Mouse (Mus musculus): Measurements from ENCODE around the gene AA467197.

DNA sequence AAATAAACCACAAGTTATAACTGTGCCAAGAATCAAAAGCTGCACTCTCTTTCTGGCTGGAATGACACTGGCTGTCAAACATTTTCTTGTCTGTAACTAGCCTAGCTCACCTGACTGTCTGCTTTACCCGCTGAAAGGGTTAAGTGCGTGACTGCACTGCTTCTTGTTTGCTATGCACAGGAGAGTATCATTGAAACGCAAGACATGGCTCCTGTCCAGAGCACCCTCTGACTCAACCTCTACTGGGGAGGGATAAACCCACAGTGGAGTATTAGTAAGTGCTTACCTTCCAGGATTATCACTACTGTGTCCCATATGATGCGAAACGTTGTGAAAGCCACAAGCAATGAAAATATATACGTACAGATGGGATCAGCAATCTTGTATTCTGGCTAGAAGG, 49.9 kb downstream of the AA467197 start:
- TF ChIP-seq CTCF (IDR thresholded peaks at IDR 0.05; ENCODE audit: borderline replicate concordance, insufficient read depth, low read length): no peak
- TF ChIP-seq POLR2A (IDR thresholded peaks at IDR 0.05; ENCODE audit: low read depth, low read length): no peak
